Mouse (Mus musculus): ENCODE measurements around the gene Mef2d. TPM values are rescaled to one million over a fixed set of nuclear protein-coding genes. Genes with fewer than 3 reads are reported as not detected.

Mef2d gene
- total RNA-seq, 1 experiment, result 10.4 TPM

DNA sequence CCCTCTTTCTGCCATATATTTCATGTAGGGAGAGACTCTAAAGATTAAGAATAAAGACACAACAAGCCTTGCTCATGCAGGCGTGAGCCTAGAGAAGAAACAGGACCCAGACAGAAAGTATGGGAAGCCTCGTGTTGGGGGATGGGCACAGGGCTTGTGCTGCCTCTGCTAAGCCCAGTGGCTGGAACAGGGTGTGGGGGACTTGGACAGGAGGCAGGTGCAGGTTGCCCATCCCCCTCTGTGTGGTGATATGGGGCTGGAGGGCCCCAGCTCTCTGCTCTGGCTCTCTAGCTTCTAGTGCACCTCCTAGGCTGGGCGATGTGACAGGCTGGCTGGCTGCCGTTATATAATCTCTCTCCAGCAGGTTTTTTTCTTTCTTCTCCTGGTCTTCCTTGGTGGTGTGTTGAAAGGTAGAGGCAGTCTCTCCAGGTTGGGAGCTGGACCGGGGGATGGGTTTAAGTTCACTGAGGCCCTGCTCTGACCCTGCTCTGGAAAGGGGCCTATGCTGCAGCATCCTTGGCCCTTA lies 1.9 kb downstream of the Mef2d start:
- Histone ChIP-seq H3K9ac (ENCODE audit: insufficient read depth, low read depth, low read length, poor library complexity, severe bottlenecking) (no peak overlapping the region), H3K27ac (ENCODE audit: insufficient read depth, low read depth, low read length, poor library complexity, severe bottlenecking) (no peak overlapping the region), H3K9me3 (ENCODE audit: control insufficient read depth, insufficient read depth, low read depth, low read length) (no peaks in the 10 kb centered on the region), H3K4me3 (ENCODE audit: insufficient read depth in 1 of 2, low read depth in 1 of 2, low read length in 2 of 2, poor library complexity in 1 of 2, severe bottlenecking in 1 of 2) (peak overlapping the region; percentile 74 to 90; a peak in 3 of 4 replicates), H3K36me3 (ENCODE audit: control insufficient read depth, insufficient read depth, low read length, poor library complexity, severe bottlenecking) (no peaks in the 10 kb centered on the region), H3K4me1 (ENCODE audit: control insufficient read depth in 2 of 2, insufficient read depth in 2 of 2, low read length in 2 of 2, poor library complexity in 1 of 2) (peaks cover 23 to 57% of the 10 kb centered on the region in 2 experiments)
- TF ChIP-seq CHD2 (IDR thresholded peaks at IDR 0.05; ENCODE audit: low read depth, low read length) (no peak), ZNF384 (IDR thresholded peaks at IDR 0.05; ENCODE audit: low read depth, low read length) (no peak), MAFK (IDR thresholded peaks at IDR 0.05; ENCODE audit: insufficient read depth, low read depth, low read length) (no peak), ZC3H11A (IDR thresholded peaks at IDR 0.05; ENCODE audit: borderline replicate concordance, low read depth, low read length) (no peak), HCFC1 (IDR thresholded peaks at IDR 0.05; ENCODE audit: borderline replicate concordance, insufficient read depth, low read length) (no peak)
- in situ Hi-C loops (cut with MboI; ENCODE audit: low sequenced_read_pairs in 2 of 2, unreplicated experiment in 2 of 2), result no loop called here
- no peak for DNase-seq (ENCODE audit: low read depth, low spot score)

DNA sequence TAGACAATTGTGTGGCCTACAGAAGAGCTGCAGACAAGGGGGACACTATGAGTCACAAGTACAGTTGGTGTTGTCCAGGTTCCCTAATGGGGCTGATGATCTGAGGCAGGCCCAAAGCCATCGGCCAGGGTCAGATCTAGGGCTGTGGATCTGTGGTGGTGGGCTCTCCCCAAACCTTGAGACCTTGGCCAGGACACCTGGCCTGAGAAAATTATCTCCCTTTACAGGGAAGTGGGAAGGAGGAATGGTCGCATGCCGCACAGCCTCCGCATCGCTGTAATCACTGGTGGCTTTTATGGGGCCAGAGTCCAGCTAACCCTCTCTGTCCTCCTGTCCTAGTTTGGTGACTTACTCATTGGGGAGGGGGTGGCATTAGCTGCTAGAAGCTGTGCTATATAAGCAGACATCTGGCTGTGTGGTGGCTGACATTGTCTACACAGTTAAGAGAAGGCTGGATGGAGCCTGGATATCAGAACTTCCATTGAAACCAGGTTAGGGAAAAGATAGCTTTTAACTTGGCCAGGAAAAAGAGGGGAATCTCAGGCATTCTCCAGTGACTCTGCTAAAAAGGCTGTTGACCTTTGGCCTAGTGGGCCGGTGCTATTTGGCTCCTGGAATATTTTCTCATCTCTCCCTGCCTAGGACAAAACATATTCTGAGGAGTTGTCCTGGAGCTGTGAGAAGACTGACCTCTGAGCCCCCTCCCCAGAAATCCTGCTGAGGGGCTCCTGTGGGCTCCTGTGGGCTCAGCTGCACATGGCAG lies 2.7 kb downstream of the Mef2d start:
- no peak overlapping the region for H3K4me3 ChIP-seq (ENCODE audit: insufficient read depth in 1 of 2, low read depth in 1 of 2, low read length in 2 of 2, poor library complexity in 1 of 2, severe bottlenecking in 1 of 2)

DNA sequence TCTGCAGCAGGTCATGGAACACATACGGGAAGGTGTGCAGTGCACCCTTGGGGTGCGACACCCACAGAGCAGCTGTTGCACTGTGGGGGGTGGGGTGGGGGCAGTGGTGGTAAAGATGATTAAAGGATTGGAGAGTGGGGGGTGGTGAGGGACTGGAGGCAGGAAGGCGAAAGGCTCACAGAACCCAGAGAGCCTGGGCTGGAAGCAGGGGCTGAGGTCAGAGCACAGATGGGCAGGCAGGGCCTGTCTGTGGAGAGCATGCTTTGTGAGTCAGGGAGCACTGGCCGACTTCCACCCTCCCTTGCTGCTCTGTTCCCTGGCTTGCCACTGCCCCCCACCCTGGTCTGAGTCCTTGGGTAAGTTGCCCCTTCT lies 3.2 kb downstream of the Mef2d start:
- no peak overlapping the region for H3K9ac ChIP-seq (ENCODE audit: insufficient read depth, low read depth, low read length, poor library complexity, severe bottlenecking)
- peaks cover 27 to 68% of the 10 kb centered on the region in 2 experiments for H3K4me1 ChIP-seq (ENCODE audit: control insufficient read depth in 2 of 2, insufficient read depth in 2 of 2, low read length in 2 of 2, poor library complexity in 1 of 2)
- in situ Hi-C loops (cut with MboI; ENCODE audit: low sequenced_read_pairs in 2 of 2, unreplicated experiment in 2 of 2), result no loop called here
- H3K36me3 ChIP-seq (ENCODE audit: control insufficient read depth, insufficient read depth, low read length, poor library complexity, severe bottlenecking), result no peaks in the 10 kb centered on the region
- no peak overlapping the region for H3K4me3 ChIP-seq (ENCODE audit: insufficient read depth in 1 of 2, low read depth in 1 of 2, low read length in 2 of 2, poor library complexity in 1 of 2, severe bottlenecking in 1 of 2)
- DNase-seq (ENCODE audit: low read depth, low spot score), result no peak
- H3K9me3 ChIP-seq (ENCODE audit: control insufficient read depth, insufficient read depth, low read depth, low read length), result no peaks in the 10 kb centered on the region
- TF ChIP-seq ZC3H11A (IDR thresholded peaks at IDR 0.05; ENCODE audit: borderline replicate concordance, low read depth, low read length) (no peak), CHD2 (IDR thresholded peaks at IDR 0.05; ENCODE audit: low read depth, low read length) (no peak), HCFC1 (IDR thresholded peaks at IDR 0.05; ENCODE audit: borderline replicate concordance, insufficient read depth, low read length) (no peak), MAFK (IDR thresholded peaks at IDR 0.05; ENCODE audit: insufficient read depth, low read depth, low read length) (no peak), ZNF384 (IDR thresholded peaks at IDR 0.05; ENCODE audit: low read depth, low read length) (no peak)
- no peak overlapping the region for H3K27ac ChIP-seq (ENCODE audit: insufficient read depth, low read depth, low read length, poor library complexity, severe bottlenecking)

More for the DNA sequence above, 2.7 kb downstream of the Mef2d start:
- Histone ChIP-seq H3K9me3 (ENCODE audit: control insufficient read depth, insufficient read depth, low read depth, low read length) (no peaks in the 10 kb centered on the region), H3K27ac (ENCODE audit: insufficient read depth, low read depth, low read length, poor library complexity, severe bottlenecking) (no peak overlapping the region), H3K36me3 (ENCODE audit: control insufficient read depth, insufficient read depth, low read length, poor library complexity, severe bottlenecking) (no peaks in the 10 kb centered on the region), H3K9ac (ENCODE audit: insufficient read depth, low read depth, low read length, poor library complexity, severe bottlenecking) (no peak overlapping the region), H3K4me1 (ENCODE audit: control insufficient read depth in 2 of 2, insufficient read depth in 2 of 2, low read length in 2 of 2, poor library complexity in 1 of 2) (peaks cover 27 to 64% of the 10 kb centered on the region in 2 experiments)
- in situ Hi-C loops (cut with MboI; ENCODE audit: low sequenced_read_pairs in 2 of 2, unreplicated experiment in 2 of 2), result no loop called here
- TF ChIP-seq ZNF384 (IDR thresholded peaks at IDR 0.05; ENCODE audit: low read depth, low read length) (no peak), MAFK (IDR thresholded peaks at IDR 0.05; ENCODE audit: insufficient read depth, low read depth, low read length) (no peak), HCFC1 (IDR thresholded peaks at IDR 0.05; ENCODE audit: borderline replicate concordance, insufficient read depth, low read length) (no peak), CHD2 (IDR thresholded peaks at IDR 0.05; ENCODE audit: low read depth, low read length) (no peak), ZC3H11A (IDR thresholded peaks at IDR 0.05; ENCODE audit: borderline replicate concordance, low read depth, low read length) (no peak)
- no peak for DNase-seq (ENCODE audit: low read depth, low spot score)

GRCm38 (mm10) chr3:88145952-88146351 lies 3.8 kb downstream of the Mef2d start:
- TF ChIP-seq CHD2 (IDR thresholded peaks at IDR 0.05; ENCODE audit: low read depth, low read length), result no peak
- TF ChIP-seq MAFK (IDR thresholded peaks at IDR 0.05; ENCODE audit: insufficient read depth, low read depth, low read length), result no peak
- TF ChIP-seq HCFC1 (IDR thresholded peaks at IDR 0.05; ENCODE audit: borderline replicate concordance, insufficient read depth, low read length), result no peak
- TF ChIP-seq ZNF384 (IDR thresholded peaks at IDR 0.05; ENCODE audit: low read depth, low read length), result no peak
- no peak for TF ChIP-seq ZC3H11A (IDR thresholded peaks at IDR 0.05; ENCODE audit: borderline replicate concordance, low read depth, low read length)
- Histone ChIP-seq H3K4me3 (ENCODE audit: insufficient read depth in 1 of 2, low read depth in 1 of 2, low read length in 2 of 2, poor library complexity in 1 of 2, severe bottlenecking in 1 of 2) (no peak overlapping the region), H3K27ac (ENCODE audit: insufficient read depth, low read depth, low read length, poor library complexity, severe bottlenecking) (no peak overlapping the region), H3K9me3 (ENCODE audit: control insufficient read depth, insufficient read depth, low read depth, low read length) (no peaks in the 10 kb centered on the region), H3K4me1 (ENCODE audit: control insufficient read depth in 2 of 2, insufficient read depth in 2 of 2, low read length in 2 of 2, poor library complexity in 1 of 2) (peaks cover 28 to 70% of the 10 kb centered on the region in 2 experiments), H3K9ac (ENCODE audit: insufficient read depth, low read depth, low read length, poor library complexity, severe bottlenecking) (no peak overlapping the region), H3K36me3 (ENCODE audit: control insufficient read depth, insufficient read depth, low read length, poor library complexity, severe bottlenecking) (no peaks in the 10 kb centered on the region)
- in situ Hi-C loops (cut with MboI; ENCODE audit: low sequenced_read_pairs in 2 of 2, unreplicated experiment in 2 of 2), result no loop called here
- DNase-seq (ENCODE audit: low read depth, low spot score), result no peak
